In genomic region chr12:29539106-29539505, GRCm38 (mm10) we compare ENCODE assay signal across 18 mouse cellular contexts. TPM values are rescaled to one million over a fixed set of nuclear protein-coding genes. Genes with fewer than 3 reads are reported as not detected.
DNase-seq lines count a peak whose midpoint lies in the region; ATAC-seq and TF ChIP-seq lines count a peak whose summit lies in the region.
"Had no signal": no experiment of that assay in that cellular context is flagged by ENCODE, and none has a peak within 500 bp of the region (broad histone marks: within the 10 kb centered on the region; RNA-seq: fewer than 3 reads in every experiment).

No protein-coding gene starts in this region.

- DNase-seq in forebrain, embryonic 14.5 days (ENCODE audit: low spot score) = no peak
- DNase-seq in forebrain, embryonic 11.5 days (ENCODE audit: low spot score) = no peak
- no peak for DNase-seq in midbrain, embryonic 10.5 days (ENCODE audit: low spot score)
- DNase-seq in midbrain, embryonic 14.5 days = peak; percentile 21
- DNase-seq in thymus, adult 2 months = no peak
- DNase-seq in retina, embryonic 14.5 days (ENCODE audit: low spot score) = no peak
- DNase-seq: adrenal gland, postnatal 14 days; heart, adult 2 months; kidney, postnatal 4 days; liver; lung, adult 18-20 months; lung, postnatal 36 days; thymus, postnatal 4 days had no signal

- peak overlapping the region; percentile 76 for H3K4me2 ChIP-seq in forebrain, embryonic 14.5 days (ENCODE audit: low read length)
- no peak overlapping the region for H3K4me2 ChIP-seq in forebrain, embryonic 11.5 days (ENCODE audit: low read depth, low read length, severe bottlenecking)
- H3K4me2 ChIP-seq in midbrain, embryonic 12.5 days (replicated peaks) = peak overlapping the region; percentile 59
- H3K4me2 ChIP-seq in midbrain, embryonic 14.5 days (ENCODE audit: low read length) = peak overlapping the region; percentile 78
- H3K4me2 ChIP-seq: embryonic facial prominence, embryonic 12.5 days had no signal

- no peak for TF ChIP-seq POLR2A in thymus, adult 2 months (IDR thresholded peaks at IDR 0.05; ENCODE audit: control insufficient read depth, extremely low read depth, insufficient read depth, low read length, poor library complexity)

- no peaks in the 10 kb centered on the region for H3K36me3 ChIP-seq in forebrain, embryonic 14.5 days (ENCODE audit: control insufficient read depth, insufficient read depth, low read length)
- no peaks in the 10 kb centered on the region for H3K36me3 ChIP-seq in forebrain, embryonic 11.5 days (ENCODE audit: control insufficient read depth, insufficient read depth, low read length)
- H3K36me3 ChIP-seq in midbrain, embryonic 12.5 days = no peaks in the 10 kb centered on the region
- H3K36me3 ChIP-seq in midbrain, embryonic 10.5 days = no peaks in the 10 kb centered on the region
- no peaks in the 10 kb centered on the region for H3K36me3 ChIP-seq in midbrain, embryonic 14.5 days (ENCODE audit: control insufficient read depth, insufficient read depth, low read length)
- no peaks in the 10 kb centered on the region for H3K36me3 ChIP-seq in thymus, adult 2 months (ENCODE audit: control insufficient read depth, insufficient read depth, low read length)
- H3K36me3 ChIP-seq: embryonic facial prominence, embryonic 12.5 days had no signal

- WGBS in forebrain, embryonic 14.5 days = 32% methylated on average over 5 of the region's 5 CpGs
- 45% methylated on average over 5 of the region's 5 CpGs for WGBS in forebrain, embryonic 11.5 days
- 35% methylated on average over 5 of the region's 5 CpGs for WGBS in midbrain, embryonic 12.5 days
- WGBS in midbrain, embryonic 10.5 days = 55% methylated on average over 5 of the region's 5 CpGs
- WGBS in midbrain, embryonic 14.5 days = 15% methylated on average over 5 of the region's 5 CpGs
- WGBS in thymus, adult 2 months = 47% methylated on average over 5 of the region's 5 CpGs

- 0 out of 2 replicates have a peak, but pooled peaks cover 2% of the 10 kb centered on the region for H3K27me3 ChIP-seq in forebrain, embryonic 14.5 days (replicated peaks; ENCODE audit: control insufficient read depth, insufficient read depth, low read length)
- H3K27me3 ChIP-seq in forebrain, embryonic 11.5 days (ENCODE audit: control insufficient read depth, insufficient read depth, low read length) = peaks cover 23% of the 10 kb centered on the region
- peaks cover 36% of the 10 kb centered on the region for H3K27me3 ChIP-seq in midbrain, embryonic 12.5 days
- H3K27me3 ChIP-seq in midbrain, embryonic 10.5 days (ENCODE audit: low read depth, poor library complexity, severe bottlenecking) = peaks cover 46% of the 10 kb centered on the region
- H3K27me3 ChIP-seq in midbrain, embryonic 14.5 days (ENCODE audit: control insufficient read depth, insufficient read depth, low read length) = no peaks in the 10 kb centered on the region
- no peaks in the 10 kb centered on the region for H3K27me3 ChIP-seq in thymus, adult 2 months (ENCODE audit: control insufficient read depth, insufficient read depth, low read length)

- no peaks in the 10 kb centered on the region for H3K9me3 ChIP-seq in forebrain, embryonic 14.5 days (replicated peaks; ENCODE audit: control insufficient read depth, low read length)
- H3K9me3 ChIP-seq in forebrain, embryonic 11.5 days (ENCODE audit: control insufficient read depth, low read length) = no peaks in the 10 kb centered on the region
- no peaks in the 10 kb centered on the region for H3K9me3 ChIP-seq in midbrain, embryonic 12.5 days
- H3K9me3 ChIP-seq in midbrain, embryonic 10.5 days (replicated peaks) = no peaks in the 10 kb centered on the region
- H3K9me3 ChIP-seq in midbrain, embryonic 14.5 days (ENCODE audit: control insufficient read depth, low read length) = no peaks in the 10 kb centered on the region
- H3K9me3 ChIP-seq: embryonic facial prominence, embryonic 12.5 days had no signal

- no peak for TF ChIP-seq CTCF in thymus, adult 2 months (IDR thresholded peaks at IDR 0.05; ENCODE audit: borderline replicate concordance, control insufficient read depth, extremely low read depth, insufficient read depth, low read length, poor library complexity)

- no peak for ATAC-seq in forebrain, embryonic 14.5 days
- ATAC-seq in forebrain, embryonic 11.5 days (replicated peaks; ENCODE audit: low FRiP score) = no peak
- no peak for ATAC-seq in midbrain, embryonic 12.5 days (ENCODE audit: low FRiP score, low read depth)
- ATAC-seq in midbrain, embryonic 14.5 days (ENCODE audit: low FRiP score, low TSS enrichment) = no peak
- ATAC-seq: inflammation-experienced regulatory T-cells, adult 6 months had no signal

- no peak overlapping the region for H3K27ac ChIP-seq in forebrain, embryonic 14.5 days (ENCODE audit: low read depth, low read length)
- H3K27ac ChIP-seq in forebrain, embryonic 11.5 days (ENCODE audit: low read depth, low read length) = no peak overlapping the region
- H3K27ac ChIP-seq in midbrain, embryonic 12.5 days (replicated peaks) = no peak overlapping the region
- no peak overlapping the region for H3K27ac ChIP-seq in midbrain, embryonic 10.5 days (replicated peaks)
- H3K27ac ChIP-seq in midbrain, embryonic 14.5 days (replicated peaks; ENCODE audit: low read depth, low read length) = peak overlapping the region; percentile 76
- H3K27ac ChIP-seq in thymus, adult 2 months (ENCODE audit: control insufficient read depth, insufficient read depth, low read length) = no peak overlapping the region
- H3K27ac ChIP-seq: embryonic facial prominence, embryonic 12.5 days; heart, adult 2 months had no signal

- H3K4me3 ChIP-seq in forebrain, embryonic 14.5 days (ENCODE audit: low read depth, low read length) = peak overlapping the region; percentile 2; the same call in 1 of the 2 replicates
- H3K4me3 ChIP-seq in forebrain, embryonic 11.5 days (ENCODE audit: low read depth, low read length) = no peak overlapping the region
- no peak overlapping the region for H3K4me3 ChIP-seq in midbrain, embryonic 12.5 days
- no peak overlapping the region for H3K4me3 ChIP-seq in midbrain, embryonic 10.5 days
- peak overlapping the region; percentile 52 for H3K4me3 ChIP-seq in midbrain, embryonic 14.5 days (replicated peaks; ENCODE audit: low read depth, low read length)
- H3K4me3 ChIP-seq in thymus, adult 2 months (ENCODE audit: control insufficient read depth, insufficient read depth, low read length) = no peak overlapping the region
- H3K4me3 ChIP-seq: embryonic facial prominence, embryonic 12.5 days; heart, adult 2 months had no signal

- no peak overlapping the region; the same call in 1 of the 2 replicates for H3K9ac ChIP-seq in forebrain, embryonic 14.5 days (ENCODE audit: low read length)
- H3K9ac ChIP-seq in forebrain, embryonic 11.5 days (ENCODE audit: low read length) = no peak overlapping the region
- H3K9ac ChIP-seq in midbrain, embryonic 12.5 days (replicated peaks) = no peak overlapping the region
- H3K9ac ChIP-seq in midbrain, embryonic 14.5 days (replicated peaks; ENCODE audit: low read length) = peak overlapping the region; percentile 43
- H3K9ac ChIP-seq: embryonic facial prominence, embryonic 12.5 days had no signal

- H3K4me1 ChIP-seq in forebrain, embryonic 14.5 days (ENCODE audit: control insufficient read depth, insufficient read depth, low read length) = peaks cover 28% of the 10 kb centered on the region
- no peaks in the 10 kb centered on the region for H3K4me1 ChIP-seq in forebrain, embryonic 11.5 days (replicated peaks; ENCODE audit: control insufficient read depth, insufficient read depth, low read length)
- H3K4me1 ChIP-seq in midbrain, embryonic 12.5 days = peaks cover 31% of the 10 kb centered on the region
- peaks cover 38% of the 10 kb centered on the region for H3K4me1 ChIP-seq in midbrain, embryonic 10.5 days
- H3K4me1 ChIP-seq in midbrain, embryonic 14.5 days (ENCODE audit: control insufficient read depth, insufficient read depth, low read length) = peaks cover 49% of the 10 kb centered on the region
- H3K4me1 ChIP-seq in thymus, adult 2 months (replicated peaks; ENCODE audit: control insufficient read depth, insufficient read depth, low read length) = no peaks in the 10 kb centered on the region

RNA-seq across cellular contexts. Expression of gene Myt1l, which starts 10.9 kb away (rescaled TPM):
- polyA plus RNA-seq in forebrain, embryonic 14.5 days (2014; fragmentation: Nextera tagmentation; extraction: Ambion mirVana) = 96.6 and 161 TPM in 2 replicates
- polyA plus RNA-seq in forebrain, embryonic 11.5 days (2014; fragmentation: Nextera tagmentation; extraction: Ambion mirVana) = 18.7 and 22.3 TPM in 2 replicates
- 53.0 and 53.1 TPM in 2 replicates for polyA plus RNA-seq in midbrain, embryonic 12.5 days (2016; fragmentation: Nextera tagmentation; extraction: Ambion mirVana)
- polyA plus RNA-seq in midbrain, embryonic 10.5 days (2016; fragmentation: Nextera tagmentation; extraction: Ambion mirVana) = 2.6 and 9.6 TPM in 2 replicates
- polyA plus RNA-seq in midbrain, embryonic 14.5 days (2014; fragmentation: Nextera tagmentation; extraction: Ambion mirVana) = 250 and 257 TPM in 2 replicates
- polyA plus RNA-seq in thymus, adult 2 months (2012; rRNA removed) = 0.09 and 0.11 TPM in 2 replicates
- polyA plus RNA-seq: heart, postnatal 0 days; kidney, embryonic 14.5 days had no signal

Comparison
In these comparisons a context has a peak if more than half of its experiments do, and no peak if none do; other contexts are left out.
1. H3K4me3 ChIP-seq: peak in forebrain, embryonic 14.5 days (single experiment) and midbrain, embryonic 14.5 days (single experiment); none in forebrain, embryonic 11.5 days (single experiment), midbrain, embryonic 12.5 days (single experiment), midbrain, embryonic 10.5 days (single experiment) and thymus, adult 2 months (single experiment).